Mouse (Mus musculus) thymus, adult 2 months (tissue): ENCODE data around the gene Acox2. TPM values are rescaled to one million over a fixed set of nuclear protein-coding genes. Genes with fewer than 3 reads are reported as not detected.

Experiments
- DNase-seq: peaks from one replicate; pipeline ENCODE4 v3.0.0; 2021
- H3K27ac ChIP-seq: fragments of 200-500 bp; 2 replicates; pipeline ENCODE4 v1.5.1; 2012; ENCODE audit warnings: low read length, control low read depth; ENCODE audit not compliant: control insufficient read depth, insufficient read depth
- H3K27me3 ChIP-seq: fragments of 200-500 bp; 2 replicates; pipeline ENCODE4 v1.6.1; 2012; ENCODE audit warnings: mild to moderate bottlenecking, low read length, moderate library complexity, mixed read lengths; ENCODE audit not compliant: control insufficient read depth, insufficient read depth
- H3K36me3 ChIP-seq: fragments of 200-500 bp; 2 replicates; pipeline ENCODE4 v1.6.1; 2012; ENCODE audit warnings: mild to moderate bottlenecking, low read length, moderate library complexity; ENCODE audit not compliant: control insufficient read depth, insufficient read depth
- H3K4me1 ChIP-seq: fragments of 200-500 bp; replicated peaks from 2 replicates; pipeline ENCODE4 v1.6.1; 2012; ENCODE audit warnings: low read length; ENCODE audit not compliant: control insufficient read depth, insufficient read depth
- H3K4me3 ChIP-seq: fragments of 200-500 bp; 2 replicates; pipeline ENCODE4 v1.5.1; 2012; ENCODE audit warnings: mild to moderate bottlenecking, low read length, control low read depth, moderate library complexity; ENCODE audit not compliant: control insufficient read depth, insufficient read depth
- CTCF ChIP-seq: fragments of 200-500 bp; IDR thresholded peaks from 2 replicates; pipeline ENCODE4 v1.5.1; 2012; ENCODE audit warnings: mild to moderate bottlenecking, control low read depth, low read length, moderate library complexity, borderline replicate concordance; ENCODE audit not compliant: control insufficient read depth, poor library complexity, insufficient read depth; ENCODE audit errors: extremely low read depth
- POLR2A ChIP-seq: fragments of 200-500 bp; IDR thresholded peaks from 2 replicates; pipeline ENCODE4 v1.6.1; 2012; ENCODE audit warnings: mild to moderate bottlenecking, low read length, control low read depth, moderate library complexity; ENCODE audit not compliant: control insufficient read depth, poor library complexity, insufficient read depth; ENCODE audit errors: extremely low read depth
- WGBS: fragments of 180-500 bp; shearing (Covaris S2); methylation state at CpG from one replicate; pipeline ENCODE4 v1.1.7; 2018; 5-methylcytosine and 5-hydroxymethylcytosine counted together
- polyA plus RNA-seq: library from polyadenylated mRNA; depleted of rRNA; stranded (reverse); fragments of >200 nt; gene quantifications from 2 replicates; pipeline ENCODE4 v1.2.3, GENCODE M21; 2012

The Acox2 gene
- polyA plus RNA-seq, 1 experiment, result 0.46 TPM

DNA sequence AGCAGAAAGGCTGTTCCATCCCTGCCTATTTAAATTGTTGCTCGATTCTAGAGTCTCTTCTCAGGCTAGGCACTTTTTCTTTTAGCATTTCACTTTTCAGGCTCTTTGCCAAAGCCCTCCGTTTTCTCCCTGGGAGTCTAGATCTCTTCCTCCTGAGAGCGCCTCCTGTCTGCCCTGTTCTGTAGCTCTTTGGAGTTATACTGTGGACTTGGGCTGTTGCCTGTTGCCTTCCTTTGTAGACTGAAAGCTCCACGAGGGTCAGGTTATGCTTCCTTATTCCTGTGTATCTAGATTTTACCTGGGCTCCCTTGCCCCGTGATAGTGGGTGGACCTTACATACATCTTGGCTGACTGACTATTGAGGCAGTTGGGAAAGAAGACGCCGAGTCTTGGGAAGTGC, 40.9 kb downstream of the Acox2 start:
- no peak for DNase-seq
- no peaks in the 10 kb centered on the region for H3K27me3 ChIP-seq
- peaks cover 6% of the 10 kb centered on the region for H3K4me1 ChIP-seq
- H3K27ac ChIP-seq, result no peak overlapping the region
- 83% methylated on average over 7 of the region's 7 CpGs for WGBS
- H3K36me3 ChIP-seq, result no peaks in the 10 kb centered on the region
- no peak for TF ChIP-seq POLR2A
- TF ChIP-seq CTCF, result no peak
- no peak overlapping the region for H3K4me3 ChIP-seq

DNA sequence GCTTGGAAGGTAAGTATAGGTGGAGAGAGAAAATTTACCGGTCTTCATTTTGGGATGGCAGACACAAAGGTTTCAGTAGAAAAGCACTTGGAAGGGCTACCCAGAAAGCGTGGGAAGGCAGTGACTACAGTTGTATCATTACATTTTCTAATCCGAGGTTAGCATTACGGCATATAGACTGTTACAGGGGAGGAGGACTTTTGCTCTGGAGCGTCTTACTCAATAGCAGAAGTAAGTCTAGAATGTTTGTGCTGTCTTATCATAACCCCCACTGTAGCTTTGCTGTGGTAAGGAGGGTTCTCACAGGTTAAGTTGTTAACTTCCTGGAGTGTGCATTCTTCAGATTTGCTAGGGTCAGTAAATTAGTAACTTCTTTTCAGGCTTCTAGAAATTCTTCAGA, 43.1 kb downstream of the Acox2 start:
- 55% methylated on average over 5 of the region's 5 CpGs for WGBS
- H3K36me3 ChIP-seq, result no peaks in the 10 kb centered on the region
- peaks cover 6% of the 10 kb centered on the region for H3K4me1 ChIP-seq
- no peaks in the 10 kb centered on the region for H3K27me3 ChIP-seq
- no peak overlapping the region for H3K27ac ChIP-seq
- no peak overlapping the region for H3K4me3 ChIP-seq
- TF ChIP-seq CTCF (no peak), POLR2A (no peak)
- DNase-seq, result no peak

DNA sequence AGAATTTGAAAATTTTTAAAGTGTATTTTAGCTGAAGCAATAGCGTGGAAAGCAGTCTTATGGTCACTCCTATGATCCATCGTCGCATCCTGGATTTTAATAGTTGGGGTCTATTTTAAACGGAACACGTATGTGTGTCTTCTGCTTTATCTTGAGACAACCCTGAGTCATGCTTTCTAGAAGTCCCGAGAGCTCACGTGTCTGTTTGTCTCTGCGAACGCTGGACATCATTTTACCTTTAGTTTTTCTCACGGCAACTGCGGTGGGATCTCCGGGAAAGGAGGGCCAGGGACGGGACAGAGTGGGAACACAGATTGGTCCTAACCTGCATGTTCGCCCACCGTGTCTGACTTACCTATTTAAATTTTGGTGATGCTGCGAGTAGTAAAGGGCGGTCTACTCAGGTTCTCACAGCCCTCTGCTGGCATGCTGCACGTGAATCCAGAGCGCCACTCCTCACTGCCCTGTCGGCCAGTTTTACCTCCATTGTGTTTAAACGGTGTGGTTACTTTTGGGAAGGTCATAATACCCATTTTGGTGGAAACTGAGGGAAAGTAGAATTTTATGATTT, 43.9 kb downstream of the Acox2 start:
- H3K27ac ChIP-seq, result no peak overlapping the region
- no peak for DNase-seq
- no peaks in the 10 kb centered on the region for H3K36me3 ChIP-seq
- 61% methylated on average over 21 of the region's 21 CpGs for WGBS
- H3K4me3 ChIP-seq, result no peak overlapping the region
- H3K4me1 ChIP-seq, result peaks cover 6% of the 10 kb centered on the region
- no peaks in the 10 kb centered on the region for H3K27me3 ChIP-seq
- no peak for TF ChIP-seq CTCF

DNA sequence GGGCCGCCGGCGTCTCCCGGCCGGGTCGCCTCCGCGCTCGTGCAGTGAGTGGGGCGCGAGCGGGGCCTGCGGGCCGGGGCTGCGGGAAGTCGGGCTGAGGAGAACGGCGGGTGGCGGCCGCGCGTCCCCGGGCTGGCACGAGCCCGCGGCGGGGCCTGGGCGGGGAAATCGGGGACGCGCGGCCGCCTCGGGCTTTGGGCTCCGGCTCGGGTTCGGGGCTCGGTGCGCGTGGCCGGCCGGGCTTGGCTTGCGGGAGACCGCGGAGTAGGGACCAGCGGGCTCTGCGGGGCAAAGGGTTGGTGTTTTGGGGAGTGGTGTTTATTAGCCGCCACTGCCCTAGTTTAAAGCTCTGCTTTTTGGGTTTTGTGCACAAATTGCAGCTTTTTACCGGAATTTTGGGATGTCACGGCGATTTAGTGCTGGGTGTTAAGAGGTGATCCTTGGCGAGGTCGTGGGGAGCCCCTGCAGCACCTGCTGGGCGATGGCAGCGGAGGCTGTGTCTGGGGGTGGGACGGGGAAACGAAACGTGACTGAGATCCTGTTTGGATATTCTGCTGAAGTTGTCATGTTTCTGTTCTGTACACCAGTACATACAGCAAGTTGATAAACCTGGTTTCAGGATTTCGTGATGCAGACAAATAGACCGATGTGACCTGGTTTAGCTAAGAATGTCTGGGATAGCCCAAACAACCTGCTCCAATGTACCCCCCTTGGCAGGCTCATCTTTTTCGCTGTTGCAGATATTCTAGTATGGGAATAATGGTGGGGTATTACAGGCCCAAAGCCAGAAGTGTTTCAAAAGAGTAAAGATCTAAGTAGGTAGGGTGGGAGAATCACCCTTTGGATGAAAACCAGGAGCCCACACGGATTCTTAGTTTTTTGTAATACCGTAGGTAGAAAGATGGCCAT, 44.6 kb downstream of the Acox2 start:
- Histone ChIP-seq H3K27ac (no peak overlapping the region), H3K36me3 (no peaks in the 10 kb centered on the region), H3K4me1 (peaks cover 6% of the 10 kb centered on the region), H3K4me3 (peak overlapping the region; percentile 70), H3K27me3 (no peaks in the 10 kb centered on the region)
- 5% methylated on average over 62 of the region's 63 CpGs for WGBS
- DNase-seq, result peak; percentile 46
- TF ChIP-seq POLR2A (no peak), CTCF (no peak; the same call in 1 of the 2 replicates)

DNA sequence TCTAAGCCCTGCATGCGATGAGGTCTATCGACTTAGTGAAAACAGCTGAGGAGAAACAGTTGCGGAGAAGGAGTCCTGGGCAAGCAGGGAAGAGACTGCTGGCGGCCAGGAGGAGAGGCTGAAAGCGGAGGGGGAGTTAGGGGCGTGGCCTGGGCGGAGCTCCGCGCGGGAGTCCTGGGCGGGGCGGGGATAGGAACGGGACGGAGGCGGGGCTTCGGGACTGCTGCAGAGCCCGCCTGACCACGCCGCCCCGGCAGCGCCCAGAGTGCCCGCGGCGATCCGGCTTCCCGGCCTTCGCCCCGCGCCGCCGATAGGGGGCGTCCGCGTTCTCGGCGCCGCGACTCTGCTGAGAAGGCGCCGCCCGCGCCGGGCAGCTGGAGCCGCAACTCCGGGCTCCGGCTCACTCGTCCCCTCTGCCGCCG, 45.3 kb downstream of the Acox2 start, which contains the start of gene Kctd6:
TSS of gene Kctd6 (plus strand) at position 338 of the 422 bp plus-strand sequence.
- no peak within 1 kb of the TSS for H3K27ac ChIP-seq
- H3K36me3 ChIP-seq, result no peaks in the 10 kb centered on the region
- 0% methylated on average over 40 of the region's 49 CpGs for WGBS
- peak within 1 kb of the TSS; percentile 70 for H3K4me3 ChIP-seq
- H3K4me1 ChIP-seq, result peaks cover 6% of the 10 kb centered on the region
- H3K27me3 ChIP-seq, result no peaks in the 10 kb centered on the region
- peak; percentile 99 for DNase-seq
- TF ChIP-seq POLR2A (no peak; the same call in 1 of the 2 replicates), CTCF (peak; percentile 88)

DNA sequence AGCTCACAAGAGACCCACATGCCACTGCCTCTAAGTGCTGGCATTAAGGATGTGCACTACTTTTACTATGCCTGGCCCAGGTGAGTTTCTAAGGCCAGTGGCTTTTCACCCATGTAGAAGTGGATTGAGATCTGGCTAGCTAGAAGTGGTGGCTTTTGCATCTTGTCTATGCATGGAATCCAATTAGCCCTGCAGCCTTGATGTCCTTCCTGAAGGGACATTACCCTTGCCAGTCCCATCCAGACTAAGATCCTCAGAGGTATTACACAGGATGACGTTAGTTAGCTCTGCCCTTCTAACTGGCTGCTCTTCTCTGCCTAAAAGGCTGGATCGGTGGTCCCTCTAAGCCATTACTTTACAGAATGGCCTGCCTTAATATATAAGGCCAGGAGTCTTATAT, 46.2 kb downstream of the Acox2 start:
- Histone ChIP-seq H3K36me3 (no peaks in the 10 kb centered on the region), H3K4me3 (no peak overlapping the region), H3K27ac (no peak overlapping the region), H3K27me3 (no peaks in the 10 kb centered on the region), H3K4me1 (peaks cover 6% of the 10 kb centered on the region)
- 90% methylated on average over 2 of the region's 2 CpGs for WGBS
- DNase-seq, result no peak
- TF ChIP-seq POLR2A, result no peak
- TF ChIP-seq CTCF, result no peak
